Mouse (Mus musculus) mouse embryonic stem cell (cell line): ENCODE data around the gene Rgs3.

Experiments
- in situ Hi-C, 2 experiments: fragments of 300-500 bp; cut with MboI; formaldehyde crosslinking; loops; 1 replicate in 1 of 2; 3 replicates in 1 of 2; pipeline ENCODE4 v1.14.3; 2019 to 2020; ENCODE audit warnings: low sequenced_read_pairs in 2 of 2, low pct_unique_long_range_greater_than_20kb in 1 of 2, mixed read lengths in 1 of 2; ENCODE audit not compliant: unreplicated experiment in 1 of 2

Rgs3 gene

GRCm38 (mm10) chr4:62668666-62669065 is 109.0 kb downstream of the Rgs3 start:
- in situ Hi-C loops: no loop called here

- in situ Hi-C loops: no loop called here
These were observed 109.7 kb downstream of the Rgs3 start for GRCm38 (mm10) chr4:62669094-62670071.

- in situ Hi-C loops: no loop called here
These were observed 113.9 kb downstream of the Rgs3 start for GRCm38 (mm10) chr4:62673531-62674030.

- in situ Hi-C loops: no loop called here
These were observed 114.7 kb downstream of the Rgs3 start for GRCm38 (mm10) chr4:62674031-62674995.

GRCm38 (mm10) chr4:62675394-62675793 is 115.7 kb downstream of the Rgs3 start:
- in situ Hi-C loops: loop anchor here in 1 of 2 experiments (5.0 to 25.0 kb wide), 2 partner anchors 48 to 113 kb away; partner anchors contain the start of gene Rgs3

GRCm38 (mm10) chr4:62677047-62677737 is 117.5 kb downstream of the Rgs3 start:
- in situ Hi-C loops: loop anchor here in 1 of 2 experiments (5.0 to 25.0 kb wide), 2 partner anchors 50 to 115 kb away; partner anchors contain the start of gene Rgs3

GRCm38 (mm10) chr4:62679157-62679556 is 119.5 kb downstream of the Rgs3 start:
- in situ Hi-C loops: loop anchor here in 1 of 2 experiments (5.0 to 25.0 kb wide), 2 partner anchors 52 to 117 kb away; partner anchors contain the start of gene Rgs3

GRCm38 (mm10) chr4:62681467-62681866 is 121.8 kb downstream of the Rgs3 start:
- in situ Hi-C loops: loop anchor here in 1 of 2 experiments (25.0 kb wide), 1 partner anchor 119 kb away; the partner anchor contains the start of gene Rgs3

- in situ Hi-C loops: loop anchor here in 1 of 2 experiments (25.0 kb wide), 1 partner anchor 120 kb away; the partner anchor contains the start of gene Rgs3
These were observed 122.7 kb downstream of the Rgs3 start for GRCm38 (mm10) chr4:62682371-62682770.

- in situ Hi-C loops: loop anchor here in 1 of 2 experiments (25.0 kb wide), 1 partner anchor 121 kb away; the partner anchor contains the start of gene Rgs3
These were observed 123.5 kb downstream of the Rgs3 start for GRCm38 (mm10) chr4:62683148-62683547.

- in situ Hi-C loops: loop anchor here in 1 of 2 experiments (25.0 kb wide), 1 partner anchor 122 kb away; the partner anchor contains the start of gene Rgs3
These were observed 124.7 kb downstream of the Rgs3 start for GRCm38 (mm10) chr4:62684351-62684750.

- in situ Hi-C loops: loop anchor here in 1 of 2 experiments (25.0 kb wide), 1 partner anchor 123 kb away; the partner anchor contains the start of gene Rgs3
These were observed 125.6 kb downstream of the Rgs3 start for GRCm38 (mm10) chr4:62685268-62685667.

GRCm38 (mm10) chr4:62686769-62687168 is 127.1 kb downstream of the Rgs3 start:
- in situ Hi-C loops: loop anchor here in 1 of 2 experiments (25.0 kb wide), 1 partner anchor 124 kb away; the partner anchor contains the start of gene Rgs3

- in situ Hi-C loops: loop anchor here in 1 of 2 experiments (25.0 kb wide), 1 partner anchor 126 kb away; the partner anchor contains the start of gene Rgs3
These were observed 128.5 kb downstream of the Rgs3 start for GRCm38 (mm10) chr4:62688142-62688541.

GRCm38 (mm10) chr4:62690997-62691396 is 131.3 kb downstream of the Rgs3 start:
- in situ Hi-C loops: loop anchor here (10.0 to 25.0 kb wide), 2 partner anchors 126 to 129 kb away; partner anchors contain the start of gene Rgs3 (in 1 of the 2)

GRCm38 (mm10) chr4:62691625-62692024 is 132.0 kb downstream of the Rgs3 start:
- in situ Hi-C loops: loop anchor here (10.0 to 25.0 kb wide), 2 partner anchors 127 to 129 kb away; partner anchors contain the start of gene Rgs3 (in 1 of the 2)

GRCm38 (mm10) chr4:62693839-62694238 is 134.2 kb downstream of the Rgs3 start:
- in situ Hi-C loops: loop anchor here (10.0 to 25.0 kb wide), 2 partner anchors 129 to 132 kb away; partner anchors contain the start of gene Rgs3 (in 1 of the 2)
